Mouse (Mus musculus) G1E (cell line): ENCODE results near the gene Tpsb2.

Experiments
- CTCF ChIP-seq: IDR thresholded peaks from 2 replicates; pipeline ENCODE4 v1.5.1; 2012; ENCODE audit warnings: low read depth, low read length, inconsistent platforms, mixed read lengths
- GATA1 ChIP-seq: IDR thresholded peaks from 2 replicates; pipeline ENCODE4 v1.6.1; 2012; ENCODE audit warnings: borderline replicate concordance, low read length, inconsistent platforms, mixed read lengths
- GATA2 ChIP-seq: IDR thresholded peaks from 2 replicates; pipeline ENCODE4 v1.6.1; 2012; ENCODE audit warnings: low read depth, low read length, inconsistent platforms, borderline replicate concordance
- TAL1 ChIP-seq: conservative IDR thresholded peaks from 2 replicates; pipeline ENCODE4 v1.6.1; 2012; ENCODE audit warnings: low read depth, low read length, inconsistent platforms, mixed read lengths

- TF ChIP-seq CTCF = no peak
- TF ChIP-seq GATA1 = no peak
- TF ChIP-seq GATA2 = no peak
- no peak for TF ChIP-seq TAL1
Observed at GRCm38 (mm10) chr17:25414917-25415316, 48.8 kb downstream of the Tpsb2 start.
